Mouse (Mus musculus) E14TG2a.4 (cell line): Measurements from ENCODE around the gene Zc3h7a.

Experiments
- H3K27me3 ChIP-seq: 2 replicates; pipeline ENCODE4 v1.6.1; 2014; ENCODE audit warnings: low read length, control low read depth; ENCODE audit not compliant: insufficient read depth
- H3K36me3 ChIP-seq: 2 replicates; pipeline ENCODE4 v1.6.1; 2014; ENCODE audit warnings: low read length, control low read depth; ENCODE audit not compliant: insufficient read depth
- H3K4me1 ChIP-seq: replicated peaks from 2 replicates; pipeline ENCODE4 v1.6.1; 2014; ENCODE audit warnings: low read depth, low read length, control low read depth
- H3K4me3 ChIP-seq: replicated peaks from 2 replicates; pipeline ENCODE4 v1.5.1; 2014; ENCODE audit warnings: mild to moderate bottlenecking, low read length
- H3K9me3 ChIP-seq: 2 replicates; pipeline ENCODE4 v1.6.1; 2014; ENCODE audit warnings: low read length, control low read depth
- CTCF ChIP-seq: conservative IDR thresholded peaks from 2 replicates; pipeline ENCODE4 v1.5.1; 2014; ENCODE audit warnings: low read length
- NANOG ChIP-seq: IDR thresholded peaks from 2 replicates; pipeline ENCODE4 v1.6.1; 2014; ENCODE audit warnings: borderline replicate concordance, low read length, mixed read lengths
- POU5F1 ChIP-seq: IDR thresholded peaks from 2 replicates; pipeline ENCODE4 v1.6.1; 2014; ENCODE audit warnings: low read length, borderline replicate concordance

The Zc3h7a gene

GRCm38 (mm10) chr16:11176208-11176883, at the start of gene Zc3h7a:
TSS of gene Zc3h7a (minus strand) at chr16:11176393.
- Histone ChIP-seq H3K27me3 (peaks cover 20% of the 10 kb centered on the region), H3K4me3 (peak within 1 kb of the TSS; percentile 98), H3K36me3 (no peaks in the 10 kb centered on the region), H3K9me3 (peaks cover 5% of the 10 kb centered on the region), H3K4me1 (peaks cover 43% of the 10 kb centered on the region)
- TF ChIP-seq NANOG (no peak), CTCF (no peak), POU5F1 (no peak)

- no peak for TF ChIP-seq CTCF
- no peak for TF ChIP-seq NANOG
- TF ChIP-seq POU5F1, result no peak
- no peak overlapping the region for H3K4me3 ChIP-seq
Observed at GRCm38 (mm10) chr16:11217801-11218200, 41.6 kb upstream of the Zc3h7a start.

GRCm38 (mm10) chr16:11203600-11204390, 27.6 kb upstream of the Zc3h7a start:
- H3K4me1 ChIP-seq, result peaks cover 52% of the 10 kb centered on the region
- peak overlapping the region; percentile 95 for H3K4me3 ChIP-seq
- no peaks in the 10 kb centered on the region for H3K27me3 ChIP-seq
- peaks cover 73% of the 10 kb centered on the region for H3K36me3 ChIP-seq
- TF ChIP-seq NANOG, result no peak
- TF ChIP-seq CTCF, result no peak
- no peak for TF ChIP-seq POU5F1
- H3K9me3 ChIP-seq, result no peaks in the 10 kb centered on the region

More at GRCm38 (mm10) chr16:11217801-11218200, 41.6 kb upstream of the Zc3h7a start:
- Histone ChIP-seq H3K4me1 (peaks cover 7% of the 10 kb centered on the region), H3K36me3 (peaks cover 93% of the 10 kb centered on the region), H3K27me3 (no peaks in the 10 kb centered on the region), H3K9me3 (no peaks in the 10 kb centered on the region)

- peaks cover 61% of the 10 kb centered on the region for H3K4me1 ChIP-seq
- H3K9me3 ChIP-seq, result no peaks in the 10 kb centered on the region
- peak within 1 kb of the TSS; percentile 95 for H3K4me3 ChIP-seq
- H3K27me3 ChIP-seq, result no peaks in the 10 kb centered on the region
- TF ChIP-seq NANOG, result no peak
- no peak for TF ChIP-seq CTCF
- TF ChIP-seq POU5F1, result no peak
- H3K36me3 ChIP-seq, result peaks cover 74% of the 10 kb centered on the region
Observed at GRCm38 (mm10) chr16:11202571-11203554, 26.7 kb upstream of the Zc3h7a start, which contains the start of gene Rsl1d1. TSS of gene Rsl1d1 (minus strand) at chr16:11203331.

- H3K4me1 ChIP-seq, result peaks cover 69% of the 10 kb centered on the region
- peaks cover 74% of the 10 kb centered on the region for H3K36me3 ChIP-seq
- H3K9me3 ChIP-seq, result no peaks in the 10 kb centered on the region
- H3K27me3 ChIP-seq, result no peaks in the 10 kb centered on the region
- TF ChIP-seq POU5F1 (no peak), CTCF (peak; percentile 13; the same call in 1 of the 2 replicates)
- H3K4me3 ChIP-seq, result peak overlapping the region; percentile 95
Observed at GRCm38 (mm10) chr16:11201740-11202394, 25.7 kb upstream of the Zc3h7a start.

- Histone ChIP-seq H3K27me3 (no peaks in the 10 kb centered on the region), H3K9me3 (no peaks in the 10 kb centered on the region), H3K4me3 (no peak overlapping the region), H3K36me3 (peaks cover 76% of the 10 kb centered on the region), H3K4me1 (peaks cover 68% of the 10 kb centered on the region)
- no peak for TF ChIP-seq POU5F1
- no peak for TF ChIP-seq CTCF
- no peak for TF ChIP-seq NANOG
Observed at GRCm38 (mm10) chr16:11200247-11200646, 24.1 kb upstream of the Zc3h7a start.

- no peak for TF ChIP-seq CTCF
- TF ChIP-seq NANOG, result no peak
- no peak for TF ChIP-seq POU5F1
- no peaks in the 10 kb centered on the region for H3K27me3 ChIP-seq
- peaks cover 85% of the 10 kb centered on the region for H3K36me3 ChIP-seq
- peaks cover 65% of the 10 kb centered on the region for H3K4me1 ChIP-seq
- H3K9me3 ChIP-seq, result no peaks in the 10 kb centered on the region
- no peak overlapping the region for H3K4me3 ChIP-seq
Observed at GRCm38 (mm10) chr16:11198467-11198866, 22.3 kb upstream of the Zc3h7a start.

- Histone ChIP-seq H3K27me3 (no peaks in the 10 kb centered on the region), H3K4me3 (no peak overlapping the region), H3K4me1 (peaks cover 76% of the 10 kb centered on the region), H3K9me3 (no peaks in the 10 kb centered on the region), H3K36me3 (peaks cover 99% of the 10 kb centered on the region)
- TF ChIP-seq CTCF, result no peak
- no peak for TF ChIP-seq NANOG
- TF ChIP-seq POU5F1, result no peak
Observed at GRCm38 (mm10) chr16:11197052-11197451, 20.9 kb upstream of the Zc3h7a start.
